Mouse (Mus musculus): ENCODE measurements around the gene Irak1. TPM values are rescaled to one million over a fixed set of nuclear protein-coding genes. Genes with fewer than 3 reads are reported as not detected.

Gene Irak1
- 10 to 100 TPM; 22.5 to 26.5 TPM for polyA plus RNA-seq (2017; shearing (Covaris generic))

DNA sequence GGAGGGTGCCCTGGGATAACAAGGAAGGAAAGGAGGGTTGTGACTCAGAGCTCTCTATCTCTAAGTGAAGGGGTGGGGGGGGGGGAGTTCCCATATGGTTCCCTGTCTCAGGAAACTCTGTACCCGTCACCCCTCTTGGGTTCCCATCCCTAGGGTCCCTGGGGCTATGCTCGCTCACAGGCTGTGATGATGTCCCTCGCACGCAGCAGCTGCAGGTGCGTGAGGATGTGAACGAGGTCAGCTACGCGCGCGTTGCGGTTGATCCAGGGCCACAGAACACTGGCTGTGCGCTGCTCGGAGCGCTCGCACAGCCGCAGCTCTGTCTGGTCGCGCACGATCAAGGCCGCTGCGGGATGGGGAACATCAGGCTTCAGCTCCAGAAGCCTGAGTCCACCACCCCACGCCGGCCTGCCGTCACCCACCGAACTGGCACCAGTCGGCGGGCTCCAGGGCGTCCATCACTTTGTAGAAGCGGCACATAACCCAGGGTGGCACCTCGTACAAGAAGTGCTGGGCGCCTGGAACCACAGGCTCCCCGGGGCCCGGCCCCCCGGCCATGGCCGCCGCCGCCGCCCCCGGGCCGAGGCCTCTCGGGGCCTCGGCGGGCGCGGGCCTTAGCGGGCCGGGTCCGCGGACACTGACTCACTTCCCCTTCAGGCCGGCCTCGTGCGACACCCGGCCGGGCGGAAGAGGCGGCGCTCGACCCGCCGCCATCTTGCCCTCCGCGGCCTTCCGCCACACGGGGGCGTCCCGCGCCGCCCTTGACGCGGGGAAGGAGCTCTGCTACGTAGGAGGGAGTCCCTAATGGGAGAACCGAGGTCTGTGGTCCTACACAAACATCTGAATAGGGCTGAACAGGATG lies at the start of gene Irak1:
TSS of gene Irak1 (minus strand) at position 731 of the 862 bp plus-strand sequence.
- peak; percentile 83 for ATAC-seq

DNA sequence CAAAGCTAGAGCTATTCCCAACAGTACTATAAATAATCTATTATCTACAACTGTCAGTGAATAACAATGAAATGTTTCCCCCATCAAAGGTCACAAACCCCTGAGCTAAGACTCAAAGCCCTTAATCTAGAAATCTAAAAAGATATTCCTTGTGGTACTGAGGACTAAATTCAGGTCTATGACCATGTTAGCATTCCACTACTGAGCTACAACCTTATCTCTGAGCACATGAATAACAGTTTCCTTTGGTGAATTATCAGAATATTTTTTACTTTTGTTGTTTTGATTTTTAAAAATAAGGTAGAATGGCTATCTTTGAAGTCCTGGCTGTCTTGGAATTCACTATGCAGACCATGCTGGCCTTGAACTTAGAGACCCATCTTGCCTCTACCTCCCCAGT lies 47.1 kb upstream of the Irak1 start:
- no peak for ATAC-seq

DNA sequence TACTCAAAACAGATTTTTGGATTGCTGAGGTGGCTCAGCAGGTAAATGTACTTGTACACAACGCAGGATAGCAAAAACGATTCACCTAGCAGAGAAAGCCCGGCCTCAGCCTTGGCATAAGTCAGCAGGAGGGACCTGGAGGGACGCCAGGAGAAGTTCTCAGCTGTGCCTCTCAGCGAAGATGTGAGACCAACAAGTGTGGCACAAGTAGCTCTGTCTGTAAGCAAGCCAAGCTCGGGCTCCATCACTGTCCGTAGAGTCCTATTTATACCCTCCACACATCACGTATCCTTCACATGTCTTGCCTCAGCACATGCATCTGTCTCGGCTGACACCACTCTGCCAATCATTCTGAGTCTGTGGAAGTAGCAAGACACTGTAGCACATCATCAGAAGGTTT lies 44.2 kb upstream of the Irak1 start:
- no peak for ATAC-seq

DNA sequence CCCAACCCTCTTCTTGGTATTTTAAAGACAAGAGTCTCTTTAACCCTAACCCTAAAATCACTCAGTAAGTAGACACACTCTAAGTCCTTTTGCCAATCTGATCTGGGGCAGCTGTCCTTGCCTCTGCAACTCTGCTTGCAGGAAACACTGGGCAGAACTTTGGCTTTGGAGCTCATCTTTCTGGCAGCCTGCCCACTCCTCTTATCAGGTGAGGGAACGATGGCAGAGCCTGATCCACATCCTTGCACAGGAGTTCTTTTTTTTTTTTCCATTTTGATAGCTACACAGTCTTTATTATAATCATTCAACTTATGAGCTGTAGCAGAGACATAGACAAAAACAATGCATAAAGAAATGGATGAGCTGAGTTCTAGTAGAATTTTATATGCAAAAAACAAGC lies 21.4 kb upstream of the Irak1 start:
- no peak for ATAC-seq

DNA sequence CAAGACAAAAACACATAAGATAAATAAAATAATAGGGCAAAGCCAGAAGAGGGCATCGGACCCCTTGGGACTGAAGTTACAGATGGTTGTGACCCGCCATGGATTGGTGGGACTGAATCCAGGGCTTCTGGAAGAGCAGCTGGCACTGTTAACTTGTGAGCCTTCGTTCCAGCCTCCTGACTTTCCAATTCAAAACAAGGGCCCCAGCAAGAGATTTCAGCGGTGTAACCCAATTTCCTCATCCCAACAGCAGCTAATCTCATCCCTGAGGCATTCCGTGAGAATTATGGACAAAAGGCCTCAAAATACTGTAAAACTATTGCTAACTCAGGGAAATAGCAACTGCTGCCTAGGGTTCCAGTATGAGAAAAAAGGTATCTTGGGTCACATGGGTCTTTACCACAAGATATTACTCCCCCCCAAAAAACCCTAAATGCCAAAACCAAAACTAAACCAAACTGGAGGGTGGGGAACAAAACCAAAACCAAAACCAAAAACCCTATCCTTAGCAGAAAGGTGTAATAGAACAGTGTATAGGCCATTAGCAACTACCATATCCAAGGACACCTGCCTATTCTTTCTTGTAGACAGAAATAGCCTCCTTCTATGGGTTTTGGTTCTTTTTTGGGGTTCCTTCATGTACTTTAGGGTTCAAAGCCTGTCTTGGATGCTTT lies 14.1 kb upstream of the Irak1 start:
- ATAC-seq, result peak; percentile 63

DNA sequence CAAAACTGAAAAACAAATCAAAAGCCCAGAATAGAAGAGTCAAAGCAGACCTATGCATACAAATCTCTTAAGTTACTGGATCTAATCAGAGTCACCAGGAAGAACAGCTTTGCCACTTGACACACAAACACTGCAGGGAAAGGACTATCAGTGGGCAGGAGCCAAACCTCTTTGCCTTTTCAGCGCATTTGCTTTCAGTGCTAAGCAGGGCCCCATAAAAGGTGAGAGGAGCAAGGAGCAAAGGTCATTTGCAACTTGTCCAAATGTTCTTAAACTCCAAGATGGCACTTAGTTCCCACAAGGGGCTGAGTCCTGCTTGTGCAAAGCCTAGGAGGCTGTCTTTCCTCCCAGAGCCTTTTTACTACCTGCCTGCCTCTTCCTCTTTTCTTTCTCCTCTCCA lies 6.3 kb upstream of the Irak1 start:
- no peak for ATAC-seq

DNA sequence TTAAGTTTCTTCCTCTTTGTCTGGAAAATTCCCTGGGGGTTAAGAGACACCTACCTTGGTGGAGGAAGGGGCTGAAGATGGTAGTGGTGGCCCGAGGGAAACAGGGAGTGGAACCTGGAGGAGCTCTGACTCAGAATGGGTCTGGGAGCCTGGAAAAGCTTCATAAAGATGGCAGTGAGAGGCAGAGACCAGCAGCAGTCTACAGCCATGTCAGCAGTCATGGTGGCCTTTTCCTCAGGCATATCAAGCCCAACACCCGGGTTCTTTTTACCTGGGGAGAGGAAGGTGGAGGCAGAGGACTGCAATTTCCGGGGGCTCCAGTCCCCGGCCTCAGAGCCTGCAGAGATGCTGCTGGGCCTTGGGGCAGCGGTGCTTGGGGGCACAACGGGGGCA lies 927 bp downstream of the Irak1 start:
- ATAC-seq, result no peak

DNA sequence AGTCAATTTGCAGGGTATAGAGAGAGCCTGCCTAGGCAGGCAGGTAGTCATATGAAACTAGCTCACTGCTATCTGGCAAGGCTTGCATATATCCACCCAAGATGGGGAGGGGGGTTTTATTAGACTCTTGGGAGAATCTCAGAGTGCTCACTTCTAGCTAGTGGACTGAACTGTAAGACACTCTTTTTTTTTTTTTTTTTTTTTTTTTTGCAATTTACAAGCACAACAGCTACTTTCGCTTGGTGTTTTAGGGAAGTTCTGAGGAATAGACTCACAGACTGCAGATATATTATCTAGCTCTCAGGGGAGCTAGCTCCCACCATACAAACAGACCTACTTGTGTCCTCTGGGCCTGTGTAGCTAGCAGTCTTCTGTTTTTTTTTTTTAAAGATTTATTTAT lies 9.1 kb downstream of the Irak1 start:
- ATAC-seq, result no peak

DNA sequence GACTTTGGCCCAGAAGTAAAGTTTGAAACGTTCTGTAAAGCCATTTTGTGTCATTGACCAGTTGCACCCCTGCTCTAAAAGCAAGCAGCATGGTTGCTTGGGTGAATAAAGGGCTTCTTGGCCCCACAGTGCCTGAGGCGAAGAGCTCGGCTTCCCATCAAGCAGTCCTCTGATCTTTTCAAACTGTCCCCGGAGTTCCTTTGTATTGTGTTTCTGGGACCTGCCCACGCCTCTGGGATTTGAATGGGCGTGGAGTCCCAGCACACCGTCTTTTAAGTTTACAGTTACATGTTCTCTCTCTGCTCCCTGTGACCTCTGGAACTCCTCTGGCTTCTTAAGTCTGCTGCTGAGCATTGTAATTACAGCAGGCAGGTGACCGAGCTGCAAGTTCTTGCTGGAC lies 15.7 kb downstream of the Irak1 start:
- no peak for ATAC-seq

DNA sequence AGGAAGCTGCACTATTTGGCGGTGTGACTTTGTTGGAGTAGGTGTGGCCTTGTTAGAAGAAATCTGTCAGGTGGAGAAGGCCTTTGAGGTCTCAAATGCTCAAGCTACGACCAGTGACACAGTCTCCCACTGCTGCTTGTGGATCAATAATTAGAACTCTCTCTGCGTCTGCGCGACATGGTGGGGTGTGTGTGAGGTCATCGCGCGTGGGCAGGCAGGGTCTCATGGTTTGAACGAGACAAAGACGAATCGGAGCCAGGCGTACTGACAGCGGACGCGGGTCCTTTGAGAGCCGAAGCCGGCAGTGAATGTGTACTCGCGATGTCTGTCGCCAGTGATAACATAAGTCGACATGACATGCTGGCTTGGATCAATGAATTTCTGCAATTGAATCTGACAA lies 17.3 kb downstream of the Irak1 start:
- ATAC-seq, result no peak

DNA sequence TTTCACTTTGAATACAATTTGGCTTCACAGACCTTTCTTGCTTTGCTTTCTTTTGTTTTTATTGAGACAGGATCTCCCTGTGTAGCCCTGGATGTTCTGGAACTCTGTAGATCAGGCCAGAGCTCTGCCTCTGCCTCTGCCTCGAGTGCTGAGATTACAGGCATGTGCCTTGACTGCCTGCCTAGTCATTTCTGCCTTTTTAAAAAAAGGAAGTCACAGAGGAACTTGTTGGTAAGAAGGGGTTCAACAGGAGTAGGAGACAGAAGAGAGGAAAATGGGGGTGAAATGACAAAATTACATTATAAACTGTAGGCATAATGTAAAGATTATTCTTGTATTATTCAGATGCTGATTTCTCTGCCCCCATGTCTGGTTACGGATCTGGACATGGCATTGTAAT lies 20.1 kb downstream of the Irak1 start:
- no peak for ATAC-seq

DNA sequence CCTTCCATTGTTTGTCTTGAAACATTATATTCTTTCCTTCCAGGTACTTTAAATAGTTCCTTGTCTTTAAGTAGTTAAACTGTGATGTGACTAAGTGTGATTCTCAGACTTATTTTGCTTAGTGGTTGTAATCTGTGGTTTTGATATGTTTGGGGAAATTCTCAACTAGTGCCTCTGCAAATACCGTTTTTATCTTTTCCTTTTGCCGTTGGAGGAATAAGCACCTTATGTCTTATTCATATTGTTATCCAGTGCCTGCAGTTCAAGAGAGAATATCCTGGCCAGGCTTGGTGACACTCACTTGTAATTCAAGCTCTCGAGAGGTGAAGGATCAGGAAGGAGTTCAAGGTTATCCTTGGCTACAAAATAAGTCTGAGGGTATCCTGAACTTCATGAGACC lies 22.7 kb downstream of the Irak1 start:
- no peak for ATAC-seq

DNA sequence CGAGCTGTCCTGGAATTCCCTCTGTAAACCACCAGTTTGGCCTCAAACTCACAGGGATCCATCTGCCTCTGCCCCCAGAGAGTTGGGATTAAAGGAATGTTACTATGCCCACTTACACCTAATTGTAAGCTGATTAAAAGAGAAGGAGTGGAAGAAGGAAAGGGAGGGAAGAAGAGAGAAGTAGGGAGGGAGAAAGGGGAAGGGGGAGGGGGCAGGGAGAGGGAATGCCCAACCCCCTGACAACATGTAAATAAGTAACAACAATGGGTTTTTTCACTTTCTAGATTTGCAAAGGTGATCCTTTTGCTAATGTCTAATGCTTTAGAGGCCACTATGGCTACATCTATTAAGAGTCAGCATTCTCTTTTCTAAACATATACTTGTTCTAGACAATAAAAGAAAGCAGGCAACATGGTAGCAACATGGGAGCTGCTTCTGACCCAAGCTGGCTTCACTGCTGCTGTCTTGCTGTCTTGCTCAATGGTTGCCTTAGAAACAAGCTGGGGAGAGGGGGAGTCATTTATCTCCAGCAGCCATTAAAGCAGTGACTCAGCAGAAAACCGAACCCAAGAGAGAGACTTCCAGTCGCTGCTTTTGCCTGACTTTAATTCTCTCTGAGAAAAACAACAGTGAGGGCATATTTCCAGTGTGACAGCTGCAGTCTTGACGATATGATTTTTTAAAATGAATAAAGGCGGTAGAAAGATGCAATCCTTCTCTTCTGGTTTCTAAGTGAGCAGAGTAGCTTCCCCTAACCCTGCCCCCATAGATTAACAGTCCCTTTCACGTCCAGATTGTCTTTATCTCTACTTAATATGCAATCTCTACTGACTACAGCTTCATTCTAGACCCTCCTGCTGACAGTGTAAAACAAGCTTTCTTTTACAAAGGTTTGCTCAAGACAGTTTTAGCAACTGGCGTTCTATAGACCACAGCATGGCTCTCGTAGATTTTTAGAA lies 24.5 kb downstream of the Irak1 start:
- no peak for ATAC-seq

DNA sequence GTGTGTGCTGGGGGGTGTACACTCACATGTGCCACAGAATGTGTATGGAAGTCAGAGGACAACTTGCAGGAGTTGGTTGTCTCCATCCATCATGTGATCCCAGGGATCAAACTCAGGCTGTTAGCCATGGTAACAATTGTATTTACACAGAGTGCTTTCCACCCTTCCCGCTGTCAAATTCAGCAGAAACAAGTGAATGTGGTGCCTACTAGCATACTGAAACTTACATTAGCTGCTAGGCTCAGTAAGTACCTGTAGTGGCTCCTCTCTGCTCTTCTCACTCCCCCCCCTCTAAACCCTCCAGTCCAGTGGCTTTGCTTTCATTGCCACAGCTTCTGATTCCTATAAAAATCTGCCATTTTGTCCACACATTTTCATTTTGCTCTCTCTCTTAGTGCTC lies 45.9 kb downstream of the Irak1 start:
- no peak for ATAC-seq

DNA sequence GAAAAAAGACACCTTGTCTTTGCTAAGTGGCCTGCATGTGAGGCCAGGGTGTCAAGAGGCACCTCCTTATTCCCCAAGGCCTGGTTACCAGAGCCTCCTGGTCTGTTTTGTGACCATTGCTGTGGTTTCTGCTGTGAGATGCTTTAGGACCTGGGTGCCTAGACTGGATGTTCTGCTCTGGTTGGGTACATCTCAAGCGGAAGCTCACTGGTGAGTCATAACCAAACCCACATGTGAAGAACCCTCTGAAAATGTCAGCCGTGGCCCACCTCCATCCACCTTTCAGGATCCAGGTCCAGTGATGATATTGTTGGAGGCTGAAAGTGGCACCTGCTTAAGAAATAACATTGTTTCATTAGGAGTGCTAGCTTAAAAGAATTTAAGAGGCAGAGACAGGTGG lies 47.4 kb downstream of the Irak1 start:
- ATAC-seq, result peak; percentile 46

DNA sequence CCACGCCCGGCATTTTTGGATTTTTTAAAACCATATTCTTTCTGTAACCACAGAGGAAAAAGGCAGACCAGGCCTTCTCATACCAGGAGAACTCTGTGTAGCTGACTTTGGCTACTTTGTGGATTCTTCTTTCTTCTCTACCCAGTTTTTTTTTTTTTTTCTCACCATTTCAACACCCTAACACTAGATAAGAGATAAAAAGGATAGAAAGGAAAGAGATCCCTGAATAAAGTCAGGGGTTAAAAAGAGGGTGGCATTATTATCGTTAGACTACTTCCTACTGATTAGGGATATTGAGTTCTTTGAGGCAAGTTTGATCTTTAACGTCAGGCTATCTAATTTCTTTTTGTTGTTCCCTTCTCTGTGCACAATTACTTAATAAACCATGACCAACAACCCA lies 50.9 kb downstream of the Irak1 start:
- no peak for ATAC-seq

DNA sequence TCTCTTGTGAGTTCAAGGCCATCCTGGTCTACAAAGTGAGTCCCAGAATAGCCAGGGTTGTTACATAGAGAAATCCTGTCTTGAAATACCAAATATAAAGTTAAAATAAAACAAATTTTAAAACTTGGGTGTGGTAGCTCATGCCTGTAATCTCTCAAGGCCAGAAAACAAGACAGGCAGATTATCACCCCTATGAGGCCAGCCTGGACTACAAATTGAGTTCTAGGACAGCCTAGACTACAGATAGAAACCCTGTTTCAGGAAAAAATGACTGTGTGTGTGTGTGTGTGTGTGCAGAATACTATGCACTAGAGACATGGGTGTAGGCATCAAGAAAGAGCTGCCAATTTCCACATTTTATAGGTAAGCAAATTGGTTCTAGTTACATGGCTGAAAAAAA lies 52.9 kb downstream of the Irak1 start:
- no peak for ATAC-seq

DNA sequence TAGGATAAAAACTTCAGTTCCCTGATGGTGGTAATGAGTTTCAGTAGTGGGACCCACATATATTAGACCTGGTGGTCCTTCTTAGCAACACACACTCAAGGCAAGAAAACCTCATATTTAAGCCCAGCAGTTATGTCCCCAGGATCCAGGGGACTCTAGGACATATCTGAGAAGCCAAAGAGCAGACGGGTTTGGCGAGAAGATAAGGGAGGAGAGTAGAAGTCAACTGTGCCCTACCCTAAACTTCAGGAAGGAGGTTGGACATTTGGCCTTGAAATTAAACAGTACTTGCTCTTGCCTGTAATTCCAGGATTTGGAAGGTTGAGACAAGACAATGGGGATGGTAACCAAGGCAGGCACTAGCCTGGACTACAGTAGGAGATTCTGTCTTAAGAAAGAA lies 54.0 kb downstream of the Irak1 start:
- no peak for ATAC-seq

DNA sequence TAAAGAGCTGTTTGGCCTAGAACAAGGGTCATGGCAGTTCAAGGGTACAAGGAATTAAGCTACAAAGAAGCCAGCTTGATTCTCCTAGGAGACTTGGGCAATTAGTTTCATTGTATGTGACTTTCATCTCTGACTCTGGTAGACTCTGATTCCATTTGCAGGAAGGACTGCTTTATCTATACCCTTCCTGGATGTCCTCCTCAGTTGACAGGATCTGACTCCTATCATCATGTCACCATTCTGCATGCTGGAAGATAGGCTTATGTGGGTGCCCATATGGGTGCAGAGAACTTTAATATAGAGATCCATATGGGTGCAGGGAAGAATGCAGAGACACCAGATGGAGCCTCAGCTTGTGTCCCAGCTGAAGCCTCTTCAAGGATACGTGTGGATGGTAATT lies 54.6 kb downstream of the Irak1 start:
- ATAC-seq, result no peak

DNA sequence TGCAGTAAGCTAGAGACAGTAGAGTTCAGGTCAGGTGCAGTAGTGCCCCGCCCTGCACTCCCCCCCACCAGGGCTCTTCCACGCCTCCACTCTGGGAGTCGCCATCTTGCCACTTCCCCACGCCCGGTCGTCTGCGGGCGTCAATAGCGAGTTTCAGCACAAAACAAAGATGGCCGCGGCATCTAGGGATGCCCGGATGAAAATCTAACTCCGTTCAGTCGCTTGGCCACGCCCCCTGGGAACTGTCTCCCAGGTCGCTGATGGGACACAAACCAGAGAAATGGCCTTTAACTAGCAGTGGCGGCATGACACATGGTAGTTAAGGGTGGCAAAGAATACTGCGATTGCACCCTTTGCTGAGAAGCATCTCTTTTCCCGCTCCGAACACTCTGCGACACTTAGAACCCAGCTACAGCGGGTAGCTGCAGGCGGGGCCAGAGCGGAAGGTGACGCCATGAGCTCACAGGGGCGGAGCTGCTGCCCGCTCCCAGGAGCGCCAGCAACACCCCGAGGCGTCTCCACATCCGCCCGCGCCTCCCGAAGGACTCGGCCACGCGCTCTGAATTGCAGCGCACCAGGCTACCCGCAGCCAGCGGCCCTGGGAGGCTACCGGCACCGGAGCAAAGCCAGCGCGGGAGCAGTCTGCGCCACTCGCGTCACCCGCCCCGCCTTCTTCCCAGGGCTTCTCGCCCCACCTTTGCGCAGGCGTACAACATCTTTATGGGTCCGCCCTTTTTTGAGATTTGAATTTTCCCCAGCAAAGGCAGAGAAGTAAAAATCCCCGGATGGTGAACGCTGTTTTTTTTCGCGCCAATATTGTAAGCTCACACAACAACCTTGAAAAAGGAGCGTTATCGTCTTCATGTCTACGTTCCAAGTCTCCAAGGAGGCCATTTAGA lies 56.3 kb downstream of the Irak1 start:
- peak; percentile 55 for ATAC-seq

DNA sequence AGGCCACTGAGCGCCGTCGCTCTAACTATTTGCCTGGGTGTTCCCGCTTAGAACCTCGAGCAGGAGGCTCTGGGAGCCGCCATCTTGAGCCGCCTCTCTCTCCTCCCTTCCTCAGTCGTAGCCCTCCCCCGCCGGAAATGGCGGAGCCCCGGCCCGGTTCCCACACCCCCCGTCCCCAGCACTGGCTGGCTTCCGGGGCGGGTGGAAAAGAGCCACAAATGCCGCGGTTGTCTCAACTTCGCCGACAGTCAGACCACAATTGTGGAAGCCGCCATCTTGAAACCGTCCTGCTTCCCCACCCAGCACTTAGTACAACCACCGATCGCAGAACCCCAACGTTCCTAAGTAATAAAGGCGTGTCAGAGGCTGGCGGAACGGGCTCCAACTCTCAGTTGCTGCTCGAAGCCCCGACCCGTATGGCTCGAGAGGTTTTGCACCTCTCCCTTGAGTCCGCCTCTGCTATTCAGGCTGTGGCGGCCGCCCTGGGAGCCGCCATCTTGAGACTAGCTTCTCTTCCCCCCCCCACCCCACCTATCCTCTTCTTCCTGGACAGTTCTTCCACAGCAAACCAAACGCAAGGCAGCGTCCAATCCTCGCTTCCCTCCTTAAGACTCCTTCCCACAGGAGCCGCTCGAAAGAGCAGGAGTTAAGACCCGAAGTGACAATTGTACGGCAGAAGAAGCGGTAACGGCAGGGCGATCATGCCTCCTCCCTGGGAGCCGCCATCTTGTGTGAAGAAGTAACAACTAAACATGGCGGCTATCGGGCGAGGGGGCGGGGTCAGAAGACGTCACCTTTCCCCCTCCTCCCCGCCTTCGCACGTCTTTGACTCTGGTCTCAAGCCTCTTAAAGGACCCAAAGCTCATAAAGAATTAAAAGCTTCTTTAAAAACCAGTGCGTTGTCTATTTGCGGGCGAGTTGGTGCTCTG lies 57.2 kb downstream of the Irak1 start, which contains the start of gene Hcfc1:
TSS of gene Hcfc1 (minus strand) at position 110 of the 929 bp plus-strand sequence.
- ATAC-seq, result peak; percentile 31
